Mouse (Mus musculus) ES-Bruce4 (cell line): ENCODE results near the gene Vdac1. TPM values are rescaled to one million over a fixed set of nuclear protein-coding genes. Genes with fewer than 3 reads are reported as not detected.

ENCODE experiments used
- H3K27ac ChIP-seq: 2 replicates; pipeline ENCODE4 v1.5.1; 2012; ENCODE audit warnings: low read length, inconsistent platforms; ENCODE audit not compliant: insufficient read depth
- H3K27me3 ChIP-seq: 2 replicates; pipeline ENCODE4 v1.6.1; 2012; ENCODE audit warnings: mild to moderate bottlenecking, low read length, inconsistent platforms; ENCODE audit not compliant: control insufficient read depth, poor library complexity, insufficient read depth, severe bottlenecking
- H3K36me3 ChIP-seq: 2 replicates; pipeline ENCODE4 v1.6.1; 2012; ENCODE audit warnings: inconsistent platforms, mild to moderate bottlenecking, low read length, moderate library complexity; ENCODE audit not compliant: control insufficient read depth, poor library complexity, insufficient read depth, severe bottlenecking
- H3K4me1 ChIP-seq: one replicate; pipeline ENCODE4 v1.8.1; 2011; ENCODE audit warnings: low read length; ENCODE audit not compliant: control insufficient read depth, insufficient read depth
- H3K4me3 ChIP-seq: 2 replicates; pipeline ENCODE4 v1.5.1; 2011; ENCODE audit warnings: low read depth, mild to moderate bottlenecking, low read length
- H3K9ac ChIP-seq: 2 replicates; pipeline ENCODE4 v1.6.1; 2012; ENCODE audit warnings: low read depth, mild to moderate bottlenecking, inconsistent platforms; ENCODE audit not compliant: poor library complexity, severe bottlenecking
- H3K9me3 ChIP-seq: replicated peaks from 2 replicates; pipeline ENCODE4 v1.6.1; 2012; ENCODE audit warnings: mild to moderate bottlenecking, low read length, inconsistent platforms; ENCODE audit not compliant: control insufficient read depth, poor library complexity, insufficient read depth, severe bottlenecking
- CTCF ChIP-seq: IDR thresholded peaks from one replicate; pipeline ENCODE4 v1.8.1; 2011; ENCODE audit warnings: low read depth, low read length
- EP300 ChIP-seq: IDR thresholded peaks from 2 replicates; pipeline ENCODE4 v1.6.1; 2011; ENCODE audit warnings: low read depth, low read length; ENCODE audit not compliant: insufficient read depth
- POLR2A ChIP-seq: IDR thresholded peaks from one replicate; pipeline ENCODE4 v1.8.1; 2011; ENCODE audit warnings: low read length; ENCODE audit not compliant: insufficient read depth
- polyA plus RNA-seq: library from polyadenylated mRNA; stranded (reverse); fragments of >200 nt; gene quantifications from 2 replicates; pipeline ENCODE4 v1.2.4, GENCODE M21; 2011; ENCODE audit warnings: low read depth; ENCODE audit not compliant: missing spikeins, insufficient read depth, insufficient read length

Gene Vdac1
- polyA plus RNA-seq, 1 experiment: 491 TPM

GRCm38 (mm10) chr11:52368176-52368985 is 7.7 kb downstream of the Vdac1 start:
- Histone ChIP-seq H3K36me3 (peaks cover 5% of the 10 kb centered on the region), H3K4me3 (no peak overlapping the region), H3K4me1 (peaks cover 9% of the 10 kb centered on the region), H3K9me3 (no peaks in the 10 kb centered on the region), H3K9ac (no peak overlapping the region), H3K27ac (peak overlapping the region; percentile 48), H3K27me3 (no peaks in the 10 kb centered on the region)
- no peak for TF ChIP-seq POLR2A
- TF ChIP-seq CTCF: no peak
- TF ChIP-seq EP300: no peak

DNA sequence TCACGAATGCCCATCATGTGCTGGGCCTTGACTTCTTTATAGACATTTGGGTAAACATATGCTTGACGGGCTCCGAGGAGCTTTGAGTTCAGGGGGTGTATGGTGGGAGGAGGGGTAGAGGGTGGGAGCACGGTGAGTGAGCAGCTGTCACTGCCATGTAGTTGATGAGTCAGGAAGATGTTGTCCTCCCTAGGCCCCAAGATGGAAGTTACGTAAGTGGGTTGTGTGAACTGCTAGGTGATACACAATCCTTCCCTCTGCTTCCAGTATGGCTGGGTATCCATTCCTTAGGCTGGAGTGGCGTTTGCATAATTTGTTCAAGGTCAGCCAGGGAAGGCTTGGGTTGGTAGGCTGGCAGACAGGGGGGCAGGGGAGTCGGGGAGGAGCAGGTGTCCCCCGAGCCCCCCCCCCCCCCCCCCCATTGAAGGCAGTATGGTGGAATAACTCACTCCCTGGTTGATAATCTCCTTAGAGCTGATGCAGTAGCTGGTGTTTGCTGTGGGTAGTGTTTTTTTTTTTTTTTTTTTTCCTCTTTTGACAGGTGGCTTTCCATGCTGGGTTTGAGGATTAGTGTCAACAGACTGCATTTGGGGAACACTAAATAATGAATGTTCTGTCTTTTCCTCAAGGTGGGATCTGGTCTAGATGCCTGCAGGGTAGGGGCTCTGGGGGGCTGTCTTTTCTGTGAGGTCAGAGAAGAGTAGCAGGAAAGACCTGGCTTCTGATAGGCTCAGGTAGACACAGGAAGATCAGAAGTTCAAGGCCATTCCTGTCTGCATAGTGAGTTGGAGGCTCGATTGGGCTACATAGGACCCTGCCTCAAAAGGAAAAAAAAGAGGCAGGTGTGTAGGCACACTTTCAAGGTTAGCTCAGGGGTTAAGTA is 8.8 kb downstream of the Vdac1 start:
- Histone ChIP-seq H3K9me3 (no peaks in the 10 kb centered on the region), H3K4me3 (no peak overlapping the region), H3K27me3 (no peaks in the 10 kb centered on the region), H3K27ac (peak overlapping the region; percentile 87), H3K9ac (no peak overlapping the region), H3K36me3 (peaks cover 5% of the 10 kb centered on the region), H3K4me1 (peaks cover 7% of the 10 kb centered on the region)
- TF ChIP-seq EP300 (no peak), POLR2A (no peak), CTCF (no peak)

- TF ChIP-seq POLR2A (no peak), EP300 (no peak), CTCF (no peak)
- peaks cover 7% of the 10 kb centered on the region for H3K4me1 ChIP-seq
- no peak overlapping the region for H3K4me3 ChIP-seq
- H3K27ac ChIP-seq: peak overlapping the region; percentile 87
- H3K36me3 ChIP-seq: peaks cover 10% of the 10 kb centered on the region
- H3K9ac ChIP-seq: peak overlapping the region; percentile 35; the same call in 1 of the 2 replicates
- H3K27me3 ChIP-seq: no peaks in the 10 kb centered on the region
- H3K9me3 ChIP-seq: no peaks in the 10 kb centered on the region
Observed at GRCm38 (mm10) chr11:52370135-52370452, 9.4 kb downstream of the Vdac1 start.

DNA sequence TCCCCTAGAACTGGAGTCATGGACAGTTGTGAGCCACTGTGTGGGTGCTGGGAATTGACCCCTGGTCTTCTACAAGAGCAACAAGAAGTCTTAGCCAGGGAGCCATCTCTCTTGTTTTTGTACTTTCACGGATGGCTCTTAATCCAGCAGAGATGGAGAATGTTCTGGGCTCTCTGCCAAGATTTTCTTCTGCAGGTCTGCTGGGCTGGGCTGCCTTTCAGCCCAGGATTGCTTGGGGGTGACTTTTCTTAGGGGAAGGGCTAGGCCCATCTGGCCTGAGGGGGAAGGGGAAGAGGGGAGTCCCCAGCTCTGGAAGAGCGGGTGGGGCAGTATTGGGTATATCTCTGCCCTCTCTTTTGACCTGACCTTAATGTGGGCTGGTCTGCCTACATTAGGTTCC is 9.9 kb downstream of the Vdac1 start:
- 0 out of 2 replicates have a peak, but pooled peaks have one; percentile 33 for TF ChIP-seq EP300
- no peak for TF ChIP-seq CTCF
- H3K36me3 ChIP-seq: peaks cover 13% of the 10 kb centered on the region
- no peak overlapping the region for H3K4me3 ChIP-seq
- H3K9me3 ChIP-seq: no peaks in the 10 kb centered on the region
- H3K27me3 ChIP-seq: no peaks in the 10 kb centered on the region
- peak overlapping the region; percentile 87 for H3K27ac ChIP-seq
- H3K4me1 ChIP-seq: peaks cover 5% of the 10 kb centered on the region
- peak overlapping the region; percentile 35; the same call in 1 of the 2 replicates for H3K9ac ChIP-seq

DNA sequence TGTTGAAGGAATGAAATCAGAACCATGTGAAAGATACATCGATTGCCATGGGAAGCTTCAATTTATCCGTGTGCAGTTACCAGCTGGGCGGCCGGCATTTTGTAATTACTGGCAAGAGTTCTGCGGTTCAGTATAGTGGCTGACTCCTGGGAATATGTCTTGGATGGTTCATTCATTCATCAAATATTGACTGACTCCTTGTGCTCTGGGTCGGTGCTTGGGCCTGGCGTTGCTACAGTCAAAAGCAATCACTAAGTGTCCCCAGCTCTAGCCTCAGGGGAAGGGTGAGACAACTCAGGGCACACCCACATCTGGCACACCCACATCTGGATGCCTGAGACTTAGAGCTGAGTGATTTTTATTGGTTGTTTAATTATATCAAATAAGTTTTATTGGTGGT is 13.2 kb downstream of the Vdac1 start:
- Histone ChIP-seq H3K36me3 (peaks cover 41% of the 10 kb centered on the region), H3K9me3 (no peaks in the 10 kb centered on the region), H3K4me3 (no peak overlapping the region), H3K9ac (no peak overlapping the region), H3K27ac (no peak overlapping the region), H3K4me1 (no peaks in the 10 kb centered on the region), H3K27me3 (no peaks in the 10 kb centered on the region)
- no peak for TF ChIP-seq EP300
- TF ChIP-seq POLR2A: no peak

DNA sequence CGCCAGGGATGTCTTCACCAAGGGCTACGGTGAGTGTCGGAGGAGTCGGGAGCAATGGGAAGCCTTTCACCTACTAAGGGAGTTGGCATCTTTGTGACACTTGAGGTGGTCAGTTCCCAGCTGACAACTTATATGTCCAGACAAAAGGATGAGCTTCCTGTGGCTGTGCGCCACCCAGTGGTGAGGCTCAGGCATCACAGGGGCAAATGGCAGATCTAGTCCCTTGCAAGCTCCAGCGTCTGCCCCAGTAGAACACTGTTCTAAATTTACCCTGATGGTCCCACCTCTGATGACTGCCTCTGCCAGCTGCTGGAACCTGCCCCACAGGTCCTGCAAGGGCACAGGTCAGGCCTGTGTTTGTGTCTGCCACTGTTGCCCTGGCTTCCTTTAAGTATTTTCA is 13.7 kb downstream of the Vdac1 start:
- no peak overlapping the region for H3K9ac ChIP-seq
- H3K4me1 ChIP-seq: no peaks in the 10 kb centered on the region
- H3K4me3 ChIP-seq: no peak overlapping the region
- H3K9me3 ChIP-seq: no peaks in the 10 kb centered on the region
- H3K27me3 ChIP-seq: no peaks in the 10 kb centered on the region
- H3K27ac ChIP-seq: no peak overlapping the region
- H3K36me3 ChIP-seq: peaks cover 46% of the 10 kb centered on the region
- TF ChIP-seq CTCF: peak; percentile 89
- no peak for TF ChIP-seq EP300
